Mouse (Mus musculus) lung, adult 2 months (tissue): ENCODE measurements around the gene Gm44511.

Experiments used
- CTCF ChIP-seq: fragments of 200-500 bp; IDR thresholded peaks from 2 replicates; pipeline ENCODE4 v1.5.1; 2011; ENCODE audit warnings: mild to moderate bottlenecking, low read length, control low read depth; ENCODE audit not compliant: insufficient read depth
- POLR2A ChIP-seq: fragments of 200-500 bp; IDR thresholded peaks from 2 replicates; pipeline ENCODE4 v1.6.1; 2011; ENCODE audit warnings: low read depth, mild to moderate bottlenecking, control low read depth, low read length, borderline replicate concordance; ENCODE audit errors: extremely low read depth

DNA sequence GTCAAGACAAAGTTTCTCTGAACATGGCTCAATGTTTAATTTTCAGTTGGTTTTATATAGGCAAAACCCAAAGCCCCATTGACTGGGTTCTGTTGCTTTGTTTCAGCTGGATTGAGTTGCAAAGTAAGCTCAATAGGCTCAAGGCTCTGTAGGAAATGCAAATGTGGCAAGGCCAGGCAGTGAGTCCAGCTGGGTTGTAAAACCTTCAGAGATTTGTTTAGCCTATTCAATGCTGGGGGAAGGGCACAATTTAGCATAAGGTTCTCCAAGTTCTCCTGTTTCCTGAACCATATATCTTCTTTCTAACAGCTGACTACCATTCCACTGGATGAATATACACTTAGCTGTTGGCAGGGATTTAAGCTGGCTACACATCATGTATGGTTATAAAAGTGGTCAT is 91.2 kb downstream of the Gm44511 start:
- no peak for TF ChIP-seq CTCF
- no peak for TF ChIP-seq POLR2A
